Mouse (Mus musculus) lung, embryonic 16.5 days (tissue): ENCODE measurements at regions not wholly inside any gene's neighbourhood (a gene's known extent, or its start where the extent isn't known, plus 50 kb on each side); places are given as distances from the start of the nearest gene placed in this dataset.
A peak's percentile ranks its signal among the peaks of the same experiment; 100 is the strongest.

Experiments
- ATAC-seq: fragments of 200-750 bp; cut with Nextera tagmentation; 2 replicates; pipeline ENCODE4 v1.8.0; 2017; ENCODE audit warnings: low read depth, mild to moderate bottlenecking, moderate library complexity
- H3K27ac ChIP-seq: fragments of 300-500 bp; sonication (generic); 2 replicates; pipeline ENCODE4 v1.5.1; 2014; ENCODE audit warnings: mild to moderate bottlenecking, control low read depth, low read length
- H3K27me3 ChIP-seq: fragments of 300-500 bp; sonication (generic); 2 replicates; pipeline ENCODE4 v1.6.1; 2014; ENCODE audit warnings: low read depth, low read length, mixed read lengths; ENCODE audit not compliant: control insufficient read depth, insufficient read depth
- H3K36me3 ChIP-seq: fragments of 300-500 bp; sonication (generic); 2 replicates; pipeline ENCODE4 v1.6.1; 2014; ENCODE audit warnings: low read length; ENCODE audit not compliant: control insufficient read depth, insufficient read depth
- H3K4me1 ChIP-seq: fragments of 300-500 bp; sonication (generic); replicated peaks from 2 replicates; pipeline ENCODE4 v1.6.1; 2014; ENCODE audit warnings: low read length, mixed read lengths; ENCODE audit not compliant: control insufficient read depth, insufficient read depth
- H3K4me2 ChIP-seq: fragments of 300-500 bp; sonication (generic); 2 replicates; pipeline ENCODE4 v1.6.1; 2014; ENCODE audit warnings: low read depth, low read length, control low read depth
- H3K4me3 ChIP-seq: fragments of 300-500 bp; sonication (generic); 2 replicates; pipeline ENCODE4 v1.5.1; 2014; ENCODE audit warnings: mild to moderate bottlenecking, low read length, control low read depth
- H3K9ac ChIP-seq: fragments of 300-500 bp; sonication (generic); 2 replicates; pipeline ENCODE4 v1.6.1; 2014; ENCODE audit warnings: low read length, control low read depth
- H3K9me3 ChIP-seq: fragments of 300-500 bp; sonication (generic); 2 replicates; pipeline ENCODE4 v1.6.1; 2016; ENCODE audit warnings: low read length; ENCODE audit not compliant: control insufficient read depth
- WGBS: fragments of 180-500 bp; shearing (Covaris S2); extraction: QIAGEN DNeasy Blood & Tissue Kit; methylation state at CpG from one replicate; pipeline ENCODE4 v1.1.7; 2014; 5-methylcytosine and 5-hydroxymethylcytosine counted together

DNA sequence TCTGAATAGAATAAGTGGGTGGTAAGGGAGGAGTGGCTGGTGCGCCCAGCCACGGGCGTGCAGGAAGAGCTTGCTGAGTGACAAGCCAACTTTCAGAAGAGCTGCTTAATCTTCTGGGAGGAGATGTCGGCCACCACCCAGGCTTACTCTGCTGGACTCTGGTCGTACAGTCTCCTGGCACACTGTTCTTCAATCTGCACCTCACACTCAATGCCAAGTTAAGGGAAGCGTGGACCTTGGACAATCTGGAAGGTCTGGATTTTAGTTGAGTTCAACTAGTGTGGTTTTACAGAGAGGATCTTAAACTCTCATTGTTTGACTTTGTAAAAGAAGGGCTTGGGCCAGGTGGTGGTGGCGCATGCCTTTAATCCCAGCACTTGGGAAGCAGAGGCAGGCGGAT is 138.1 kb upstream of the Stmnd1 start:
- Histone ChIP-seq H3K4me1 (no peaks in the 10 kb centered on the region), H3K27me3 (no peaks in the 10 kb centered on the region), H3K9me3 (no peaks in the 10 kb centered on the region), H3K4me3 (no peak overlapping the region), H3K4me2 (no peak overlapping the region), H3K9ac (no peak overlapping the region), H3K27ac (no peak overlapping the region), H3K36me3 (no peaks in the 10 kb centered on the region)
- WGBS: 82% methylated on average over 8 of the region's 8 CpGs
- ATAC-seq: no peak

GRCm38 (mm10) chr13:46129236-46129855 is 144.2 kb upstream of the Stmnd1 start:
- Histone ChIP-seq H3K4me2 (no peak overlapping the region), H3K4me1 (no peaks in the 10 kb centered on the region), H3K9me3 (no peaks in the 10 kb centered on the region), H3K4me3 (no peak overlapping the region), H3K27ac (no peak overlapping the region), H3K36me3 (no peaks in the 10 kb centered on the region), H3K9ac (no peak overlapping the region), H3K27me3 (no peaks in the 10 kb centered on the region)
- ATAC-seq: no peak
- WGBS: 89% methylated on average over 9 of the region's 9 CpGs

DNA sequence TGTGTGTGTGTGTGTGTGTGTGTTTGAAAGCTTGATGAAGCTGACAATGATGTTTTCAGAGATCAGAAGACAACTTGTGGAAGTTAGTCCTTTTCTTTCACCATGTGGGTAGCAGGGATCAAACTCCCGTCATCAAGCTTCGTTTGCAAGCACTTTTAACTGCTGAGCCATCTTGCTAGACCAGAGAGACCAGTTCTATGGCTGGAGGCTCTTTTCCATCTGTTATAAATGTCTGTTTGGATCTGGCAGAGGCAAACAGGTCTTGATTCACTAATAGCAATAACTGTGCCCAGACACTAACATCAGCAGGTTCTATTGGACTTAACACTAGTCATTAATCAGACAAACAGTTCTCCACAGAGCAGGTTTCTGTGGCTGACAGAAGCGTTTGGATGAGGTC is 150.1 kb upstream of the Stmnd1 start:
- Histone ChIP-seq H3K4me3 (no peak overlapping the region), H3K27me3 (no peaks in the 10 kb centered on the region), H3K9me3 (no peaks in the 10 kb centered on the region), H3K27ac (no peak overlapping the region), H3K36me3 (no peaks in the 10 kb centered on the region), H3K4me1 (no peaks in the 10 kb centered on the region), H3K9ac (no peak overlapping the region), H3K4me2 (no peak overlapping the region)
- WGBS: 45% methylated on average over 3 of the region's 3 CpGs
- no peak for ATAC-seq

DNA sequence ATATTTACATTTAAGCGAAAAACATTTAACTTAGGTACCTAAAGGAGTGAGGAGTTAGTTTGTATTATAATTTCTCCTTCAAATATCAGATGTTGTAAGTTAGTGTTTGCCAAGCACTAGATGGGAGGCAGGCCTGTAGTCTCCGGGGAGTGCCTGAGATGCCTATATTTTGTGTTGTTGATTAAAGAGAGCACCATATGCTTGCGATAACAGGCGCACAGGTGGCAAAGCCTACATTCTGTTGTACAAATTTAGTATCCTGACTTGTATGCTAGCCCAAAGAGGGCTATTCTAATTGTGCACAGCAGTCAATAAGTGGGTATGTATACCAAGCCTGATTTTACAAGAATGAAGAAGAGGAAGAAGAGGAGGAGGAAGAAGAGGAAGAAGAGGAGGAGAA is 151.8 kb upstream of the Atxn1 start:
- H3K4me3 ChIP-seq: no peak overlapping the region
- ATAC-seq: no peak
- H3K9ac ChIP-seq: no peak overlapping the region
- 84% methylated on average over 4 of the region's 4 CpGs for WGBS
- H3K4me1 ChIP-seq: no peaks in the 10 kb centered on the region
- H3K36me3 ChIP-seq: no peaks in the 10 kb centered on the region
- H3K27ac ChIP-seq: no peak overlapping the region
- H3K4me2 ChIP-seq: no peak overlapping the region
- no peaks in the 10 kb centered on the region for H3K9me3 ChIP-seq
- H3K27me3 ChIP-seq: no peaks in the 10 kb centered on the region

DNA sequence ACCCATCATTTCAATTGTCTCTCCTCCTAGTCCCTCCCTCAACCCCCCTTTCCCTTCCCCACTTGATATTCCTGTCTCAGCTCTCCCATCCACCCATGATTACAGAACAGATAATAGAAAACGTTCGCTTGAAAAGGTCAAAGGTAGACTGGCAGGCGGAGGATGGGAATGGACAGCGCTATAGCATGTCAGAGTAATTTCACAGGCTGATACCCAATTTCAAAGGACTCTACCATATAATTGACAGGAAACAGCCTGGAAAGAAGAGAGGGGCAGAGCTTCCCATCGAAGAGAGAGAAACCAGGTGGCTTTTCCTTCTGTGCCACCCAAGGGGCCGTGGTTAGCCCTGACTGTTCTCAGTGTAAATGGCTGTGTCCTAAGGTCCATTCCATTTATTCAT is 140.2 kb upstream of the Atxn1 start:
- H3K27ac ChIP-seq: no peak overlapping the region
- H3K4me3 ChIP-seq: no peak overlapping the region
- H3K4me1 ChIP-seq: no peaks in the 10 kb centered on the region
- no peaks in the 10 kb centered on the region for H3K27me3 ChIP-seq
- H3K36me3 ChIP-seq: no peaks in the 10 kb centered on the region
- WGBS: 64% methylated on average over 6 of the region's 6 CpGs
- H3K4me2 ChIP-seq: no peak overlapping the region
- no peaks in the 10 kb centered on the region for H3K9me3 ChIP-seq
- no peak for ATAC-seq
- no peak overlapping the region for H3K9ac ChIP-seq

DNA sequence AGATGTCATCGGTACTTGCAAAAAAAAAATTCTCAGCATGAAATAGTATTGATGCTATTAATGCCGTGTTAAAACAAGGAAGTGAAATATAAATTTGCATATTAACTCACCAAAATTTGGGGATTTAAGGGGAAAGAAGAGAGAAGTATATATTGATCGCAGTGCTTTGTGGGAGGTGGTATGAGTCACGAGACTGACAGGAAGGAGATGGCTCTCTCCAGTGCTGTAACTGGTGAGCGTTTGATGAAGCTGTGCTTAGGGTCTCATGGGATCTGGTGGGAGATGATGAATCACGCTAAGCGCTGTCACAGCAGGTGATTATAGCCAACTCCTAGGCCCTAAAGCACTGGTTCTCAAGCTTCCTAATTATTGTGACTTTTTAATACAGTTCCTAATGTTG is 133.8 kb upstream of the Atxn1 start:
- Histone ChIP-seq H3K9ac (no peak overlapping the region), H3K27ac (no peak overlapping the region), H3K36me3 (no peaks in the 10 kb centered on the region), H3K4me3 (no peak overlapping the region), H3K4me2 (no peak overlapping the region), H3K27me3 (no peaks in the 10 kb centered on the region), H3K9me3 (no peaks in the 10 kb centered on the region), H3K4me1 (no peaks in the 10 kb centered on the region)
- 73% methylated on average over 7 of the region's 7 CpGs for WGBS
- ATAC-seq: no peak

DNA sequence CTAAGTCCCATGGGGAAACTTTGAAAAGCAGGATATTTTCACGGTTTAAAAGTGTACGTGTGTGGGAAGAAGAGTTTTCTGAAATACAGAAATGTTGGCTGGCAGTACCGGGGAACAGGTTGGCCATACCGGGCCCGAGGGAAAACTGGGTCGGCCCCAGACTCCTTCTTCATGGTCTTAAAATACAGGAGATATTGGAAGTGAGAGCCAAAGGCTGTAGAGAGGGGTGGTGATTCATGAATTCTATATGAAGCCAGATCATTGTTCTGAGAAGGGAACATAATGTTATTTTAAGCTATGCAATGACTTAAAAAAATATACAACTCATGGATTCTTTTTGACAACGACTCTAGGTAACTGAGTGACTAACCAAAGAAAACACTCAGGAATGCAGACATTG is 133.3 kb upstream of the Atxn1 start:
- no peaks in the 10 kb centered on the region for H3K27me3 ChIP-seq
- H3K4me1 ChIP-seq: no peaks in the 10 kb centered on the region
- no peak overlapping the region for H3K27ac ChIP-seq
- H3K9ac ChIP-seq: no peak overlapping the region
- no peak overlapping the region for H3K4me3 ChIP-seq
- no peak for ATAC-seq
- H3K4me2 ChIP-seq: no peak overlapping the region
- no peaks in the 10 kb centered on the region for H3K36me3 ChIP-seq
- no peaks in the 10 kb centered on the region for H3K9me3 ChIP-seq
- 71% methylated on average over 7 of the region's 7 CpGs for WGBS

- no peaks in the 10 kb centered on the region for H3K36me3 ChIP-seq
- no peaks in the 10 kb centered on the region for H3K9me3 ChIP-seq
- H3K4me2 ChIP-seq: no peak overlapping the region
- no peak overlapping the region for H3K9ac ChIP-seq
- H3K27ac ChIP-seq: no peak overlapping the region
- no peak overlapping the region for H3K4me3 ChIP-seq
- H3K27me3 ChIP-seq: no peaks in the 10 kb centered on the region
- WGBS: 1% methylated on average over 5 of the region's 5 CpGs
- peak; percentile 43; the same call in 1 of the 2 replicates for ATAC-seq
- H3K4me1 ChIP-seq: no peaks in the 10 kb centered on the region
Observed at GRCm38 (mm10) chr13:46096968-46097367, 132.2 kb upstream of the Atxn1 start.

DNA sequence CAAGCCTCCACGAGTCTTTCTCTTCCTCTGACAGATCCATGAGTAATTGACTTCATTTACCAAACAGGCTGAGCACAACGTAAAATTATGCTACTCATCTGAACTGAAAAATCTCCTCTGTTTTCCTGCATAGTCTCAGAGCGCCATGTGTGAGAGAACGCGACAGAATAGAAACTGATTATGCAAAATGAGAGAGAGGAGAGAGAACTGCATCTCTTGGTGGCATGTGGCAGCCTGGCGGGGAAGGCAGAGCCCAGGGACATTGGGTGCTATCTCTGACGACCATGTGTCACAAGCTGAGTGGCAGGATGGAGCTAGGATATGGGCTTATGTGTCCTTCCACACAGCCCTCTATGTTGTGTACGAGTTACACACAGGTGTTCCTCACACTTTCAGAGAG is 131.6 kb upstream of the Atxn1 start:
- Histone ChIP-seq H3K27me3 (no peaks in the 10 kb centered on the region), H3K4me3 (no peak overlapping the region), H3K27ac (no peak overlapping the region), H3K9me3 (no peaks in the 10 kb centered on the region), H3K4me1 (no peaks in the 10 kb centered on the region), H3K36me3 (no peaks in the 10 kb centered on the region), H3K4me2 (no peak overlapping the region), H3K9ac (no peak overlapping the region)
- no peak for ATAC-seq
- WGBS: 53% methylated on average over 8 of the region's 8 CpGs

DNA sequence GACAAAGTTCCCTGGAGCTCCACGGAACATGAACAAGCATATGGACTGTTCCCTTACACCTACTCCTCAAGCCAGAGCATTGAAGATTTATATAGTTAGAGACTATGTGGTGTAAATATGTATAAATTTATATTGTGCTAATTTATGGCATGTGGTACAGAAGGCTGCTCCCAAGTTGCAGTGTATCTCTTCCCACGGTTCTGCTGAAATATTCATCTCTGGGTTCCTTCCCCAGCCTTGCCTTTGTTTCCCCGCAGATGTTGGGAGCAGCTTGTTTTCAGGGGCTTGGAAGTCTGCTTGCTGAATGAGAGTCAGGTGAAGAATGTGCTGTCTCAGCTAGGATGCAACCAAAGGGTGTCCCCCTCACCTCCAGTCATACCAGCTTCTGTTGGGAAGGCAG is 128.0 kb upstream of the Atxn1 start:
- no peak overlapping the region for H3K9ac ChIP-seq
- H3K4me2 ChIP-seq: no peak overlapping the region
- H3K27me3 ChIP-seq: no peaks in the 10 kb centered on the region
- H3K4me3 ChIP-seq: no peak overlapping the region
- H3K36me3 ChIP-seq: no peaks in the 10 kb centered on the region
- H3K9me3 ChIP-seq: no peaks in the 10 kb centered on the region
- 73% methylated on average over 3 of the region's 3 CpGs for WGBS
- no peaks in the 10 kb centered on the region for H3K4me1 ChIP-seq
- H3K27ac ChIP-seq: no peak overlapping the region
- ATAC-seq: no peak
